In genomic region chr15:61481861-61482260, GRCm38 (mm10) we compare ENCODE assay signal across 10 mouse cellular contexts.
DNase-seq lines count a peak whose midpoint lies in the region; ATAC-seq lines count a peak whose summit lies in the region.
"Had no signal": no experiment of that assay in that cellular context is flagged by ENCODE, and none has a peak within 500 bp of the region (broad histone marks: within the 10 kb centered on the region; RNA-seq: fewer than 3 reads in every experiment).

No protein-coding gene starts in this region.

- H3K4me2 ChIP-seq in forebrain, embryonic 13.5 days = no peak overlapping the region
- no peak overlapping the region for H3K4me2 ChIP-seq in midbrain, embryonic 14.5 days (ENCODE audit: low read length)
- H3K4me2 ChIP-seq in midbrain, embryonic 16.5 days (ENCODE audit: low read length) = no peak overlapping the region
- H3K4me2 ChIP-seq in forebrain, embryonic 16.5 days (ENCODE audit: low read length) = no peak overlapping the region
- no peak overlapping the region for H3K4me2 ChIP-seq in lung, embryonic 16.5 days (ENCODE audit: low read depth, low read length)
- H3K4me2 ChIP-seq: midbrain, embryonic 12.5 days had no signal

- no peak overlapping the region for H3K9ac ChIP-seq in forebrain, embryonic 13.5 days
- no peak overlapping the region for H3K9ac ChIP-seq in midbrain, embryonic 14.5 days (replicated peaks; ENCODE audit: low read length)
- no peak overlapping the region for H3K9ac ChIP-seq in midbrain, embryonic 16.5 days (ENCODE audit: low read depth, low read length)
- H3K9ac ChIP-seq in forebrain, embryonic 16.5 days (replicated peaks; ENCODE audit: low read depth, low read length) = no peak overlapping the region
- no peak overlapping the region for H3K9ac ChIP-seq in lung, embryonic 16.5 days (ENCODE audit: low read length)
- H3K9ac ChIP-seq: midbrain, embryonic 12.5 days had no signal

- H3K9me3 ChIP-seq in forebrain, embryonic 13.5 days (replicated peaks) = no peaks in the 10 kb centered on the region
- no peaks in the 10 kb centered on the region for H3K9me3 ChIP-seq in forebrain, embryonic 10.5 days
- no peaks in the 10 kb centered on the region for H3K9me3 ChIP-seq in midbrain, embryonic 14.5 days (ENCODE audit: control insufficient read depth, low read length)
- no peaks in the 10 kb centered on the region for H3K9me3 ChIP-seq in midbrain, embryonic 16.5 days (replicated peaks; ENCODE audit: control insufficient read depth, low read length, poor library complexity, severe bottlenecking)
- H3K9me3 ChIP-seq in forebrain, embryonic 16.5 days (ENCODE audit: control insufficient read depth, low read length) = no peaks in the 10 kb centered on the region
- H3K9me3 ChIP-seq in lung, embryonic 16.5 days (ENCODE audit: control insufficient read depth, low read length) = no peaks in the 10 kb centered on the region
- H3K9me3 ChIP-seq: midbrain, embryonic 12.5 days had no signal

- H3K27ac ChIP-seq in forebrain, embryonic 13.5 days = no peak overlapping the region
- H3K27ac ChIP-seq in forebrain, embryonic 10.5 days = no peak overlapping the region
- H3K27ac ChIP-seq in midbrain, embryonic 14.5 days (replicated peaks; ENCODE audit: low read depth, low read length) = no peak overlapping the region
- H3K27ac ChIP-seq in midbrain, embryonic 16.5 days (ENCODE audit: low read length) = no peak overlapping the region
- H3K27ac ChIP-seq in forebrain, embryonic 16.5 days (ENCODE audit: low read length) = no peak overlapping the region
- no peak overlapping the region for H3K27ac ChIP-seq in lung, embryonic 16.5 days (ENCODE audit: low read length)
- H3K27ac ChIP-seq: midbrain, embryonic 12.5 days had no signal

- H3K36me3 ChIP-seq in forebrain, embryonic 13.5 days (ENCODE audit: poor library complexity, severe bottlenecking) = no peaks in the 10 kb centered on the region
- H3K36me3 ChIP-seq in forebrain, embryonic 10.5 days (replicated peaks) = no peaks in the 10 kb centered on the region
- no peaks in the 10 kb centered on the region for H3K36me3 ChIP-seq in midbrain, embryonic 14.5 days (ENCODE audit: control insufficient read depth, insufficient read depth, low read length)
- no peaks in the 10 kb centered on the region for H3K36me3 ChIP-seq in midbrain, embryonic 16.5 days (ENCODE audit: control insufficient read depth, insufficient read depth, low read length)
- H3K36me3 ChIP-seq in forebrain, embryonic 16.5 days (ENCODE audit: control insufficient read depth, insufficient read depth) = no peaks in the 10 kb centered on the region
- H3K36me3 ChIP-seq in lung, embryonic 16.5 days (ENCODE audit: control insufficient read depth, insufficient read depth, low read length) = no peaks in the 10 kb centered on the region
- H3K36me3 ChIP-seq: midbrain, embryonic 12.5 days had no signal

- peaks cover 4% of the 10 kb centered on the region; the same call in 1 of the 2 replicates for H3K4me1 ChIP-seq in forebrain, embryonic 13.5 days
- no peaks in the 10 kb centered on the region for H3K4me1 ChIP-seq in forebrain, embryonic 10.5 days
- H3K4me1 ChIP-seq in midbrain, embryonic 14.5 days (ENCODE audit: control insufficient read depth, insufficient read depth, low read length) = no peaks in the 10 kb centered on the region
- H3K4me1 ChIP-seq in midbrain, embryonic 16.5 days (ENCODE audit: control insufficient read depth, insufficient read depth, low read length) = no peaks in the 10 kb centered on the region
- H3K4me1 ChIP-seq in forebrain, embryonic 16.5 days (replicated peaks; ENCODE audit: control insufficient read depth, insufficient read depth, low read length) = no peaks in the 10 kb centered on the region
- peaks cover 3% of the 10 kb centered on the region; the same call in 1 of the 2 replicates for H3K4me1 ChIP-seq in lung, embryonic 16.5 days (replicated peaks; ENCODE audit: control insufficient read depth, insufficient read depth, low read length)
- H3K4me1 ChIP-seq: midbrain, embryonic 12.5 days had no signal

- H3K4me3 ChIP-seq in forebrain, embryonic 13.5 days = no peak overlapping the region
- no peak overlapping the region for H3K4me3 ChIP-seq in forebrain, embryonic 10.5 days
- no peak overlapping the region for H3K4me3 ChIP-seq in midbrain, embryonic 14.5 days (replicated peaks; ENCODE audit: low read depth, low read length)
- no peak overlapping the region for H3K4me3 ChIP-seq in midbrain, embryonic 16.5 days (ENCODE audit: low read depth, low read length)
- no peak overlapping the region for H3K4me3 ChIP-seq in forebrain, embryonic 16.5 days (replicated peaks; ENCODE audit: low read length)
- no peak overlapping the region for H3K4me3 ChIP-seq in lung, embryonic 16.5 days (ENCODE audit: low read length)
- H3K4me3 ChIP-seq: midbrain, embryonic 12.5 days had no signal

- no peaks in the 10 kb centered on the region for H3K27me3 ChIP-seq in forebrain, embryonic 13.5 days
- no peaks in the 10 kb centered on the region for H3K27me3 ChIP-seq in forebrain, embryonic 10.5 days (ENCODE audit: poor library complexity, severe bottlenecking)
- no peaks in the 10 kb centered on the region for H3K27me3 ChIP-seq in midbrain, embryonic 14.5 days (ENCODE audit: control insufficient read depth, insufficient read depth, low read length)
- H3K27me3 ChIP-seq in midbrain, embryonic 16.5 days (ENCODE audit: control insufficient read depth, insufficient read depth, low read depth, low read length) = no peaks in the 10 kb centered on the region
- no peaks in the 10 kb centered on the region for H3K27me3 ChIP-seq in forebrain, embryonic 16.5 days (replicated peaks; ENCODE audit: control insufficient read depth, insufficient read depth, low read length)
- no peaks in the 10 kb centered on the region for H3K27me3 ChIP-seq in lung, embryonic 16.5 days (ENCODE audit: control insufficient read depth, insufficient read depth, low read depth, low read length)
- H3K27me3 ChIP-seq: midbrain, embryonic 12.5 days had no signal

- WGBS in forebrain, embryonic 13.5 days = 54% methylated on average over 7 of the region's 7 CpGs
- WGBS in forebrain, embryonic 10.5 days = 88% methylated on average over 7 of the region's 7 CpGs
- 63% methylated on average over 7 of the region's 7 CpGs for WGBS in midbrain, embryonic 14.5 days
- WGBS in midbrain, embryonic 16.5 days = 64% methylated on average over 7 of the region's 7 CpGs
- 35% methylated on average over 7 of the region's 7 CpGs for WGBS in forebrain, embryonic 16.5 days
- 6% methylated on average over 7 of the region's 7 CpGs for WGBS in lung, embryonic 16.5 days

- no peak for DNase-seq in forebrain, embryonic 10.5 days (ENCODE audit: extremely low spot score, low spot score)
- DNase-seq in midbrain, embryonic 14.5 days = peak; percentile 34
- DNase-seq in thymus, postnatal 36 days = no peak
- no peak for DNase-seq in thymus, postnatal 0 days (ENCODE audit: low spot score)
- DNase-seq: gastrocnemius, postnatal 36 days had no signal

- peak; percentile 61 for ATAC-seq in forebrain, embryonic 13.5 days
- ATAC-seq in midbrain, embryonic 14.5 days (ENCODE audit: low FRiP score, low TSS enrichment) = no peak
- no peak for ATAC-seq in midbrain, embryonic 16.5 days
- peak; percentile 72; the same call in 1 of the 2 replicates for ATAC-seq in forebrain, embryonic 16.5 days
- peak; percentile 66 for ATAC-seq in lung, embryonic 16.5 days (ENCODE audit: low read depth)

Comparison
In these comparisons a context has a peak if more than half of its experiments do, and no peak if none do; other contexts are left out.
1. ATAC-seq: peak in forebrain, embryonic 13.5 days (single experiment), forebrain, embryonic 16.5 days (single experiment) and lung, embryonic 16.5 days (single experiment); none in midbrain, embryonic 14.5 days (single experiment) and midbrain, embryonic 16.5 days (single experiment).